Mouse (Mus musculus): ENCODE data around the gene Evc.

DNA sequence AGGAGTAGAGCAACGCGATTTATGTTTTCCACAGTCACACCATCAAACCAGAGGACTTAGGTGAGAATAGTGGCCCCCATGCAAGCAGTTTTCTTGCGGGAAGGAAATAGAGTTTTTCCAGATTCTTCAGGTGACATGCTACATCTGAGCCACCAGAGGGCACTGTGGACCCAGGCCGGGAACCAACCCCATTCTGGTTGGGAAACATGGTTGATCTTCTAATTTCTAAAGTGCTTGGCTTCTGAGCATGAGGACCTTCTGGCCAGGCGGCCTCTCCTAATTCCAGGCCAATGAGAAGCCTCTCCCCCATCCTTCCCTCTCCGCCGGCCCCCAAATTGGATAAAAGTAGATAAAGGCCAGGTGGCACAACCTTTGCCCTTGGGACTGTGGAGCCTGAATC, 38.3 kb downstream of the Evc start:
- TF ChIP-seq EP300 (IDR thresholded peaks at IDR 0.05; ENCODE audit: insufficient read depth, low read depth, low read length) (no peak), POLR2A (IDR thresholded peaks at IDR 0.05; ENCODE audit: insufficient read depth, low read length) (no peak)

All from ES-Bruce4 (cell line).